Mouse (Mus musculus) liver, postnatal 0 days (tissue): ENCODE results near the gene Tcp11l1.

Experiments
- CTCF ChIP-seq: sonication (generic); IDR thresholded peaks from 2 replicates; pipeline ENCODE4 v1.5.1; 2016; ENCODE audit warnings: antibody characterized with exemption, low read depth
- EP300 ChIP-seq: IDR thresholded peaks from 2 replicates; pipeline ENCODE4 v1.6.1; 2016; ENCODE audit warnings: antibody characterized with exemption, low read depth, mild to moderate bottlenecking

DNA sequence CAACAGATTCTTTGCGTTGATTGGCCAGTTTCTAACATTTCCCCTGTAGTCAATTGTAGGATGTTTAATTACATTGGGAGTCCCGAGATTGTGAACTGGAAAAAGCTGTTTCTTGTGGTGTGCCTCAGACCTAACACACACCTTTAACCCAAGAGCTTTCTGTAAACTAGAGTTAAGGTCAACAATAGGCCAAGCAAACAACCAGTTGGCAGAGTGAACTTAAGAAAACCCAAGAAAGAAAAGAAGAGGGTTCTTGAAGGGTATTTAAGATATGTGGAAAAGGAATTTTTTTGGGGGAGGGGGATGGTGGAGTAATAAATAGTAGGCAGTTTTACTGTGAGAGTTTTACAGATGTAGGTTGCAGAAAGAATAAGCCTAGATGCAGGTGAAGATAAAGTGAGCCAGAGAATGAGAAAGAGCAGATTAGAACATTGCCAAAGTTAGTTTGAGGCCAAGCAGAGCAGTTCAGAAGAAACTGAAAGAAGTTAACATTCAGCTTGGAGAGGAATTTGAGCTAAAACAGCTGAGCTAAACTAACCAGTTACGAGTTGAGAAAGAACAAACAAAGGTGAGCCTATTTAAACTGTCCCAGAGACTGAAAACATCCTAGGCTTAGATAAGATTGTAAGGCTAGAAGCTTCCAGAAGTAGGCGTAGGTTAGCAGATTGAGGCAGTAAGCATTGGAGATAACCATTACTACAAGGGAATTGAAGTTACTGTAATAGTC lies 95.8 kb downstream of the Tcp11l1 start:
- TF ChIP-seq CTCF: no peak
- TF ChIP-seq EP300: no peak
